Mouse (Mus musculus): Measurements from ENCODE around the gene Rab5if. TPM values are rescaled to one million over a fixed set of nuclear protein-coding genes. Genes with fewer than 3 reads are reported as not detected.
"Not testable (repeated sequence)": the region's sequence is repeated elsewhere in the genome, so short reads cannot be mapped to it uniquely, and the experiment has no call there.

The Rab5if gene
- polyA plus RNA-seq, 1 experiment from 2014 or later: 145 TPM

- H3K9me3 ChIP-seq: no peaks in the 10 kb centered on the region
- H3K4me2 ChIP-seq: no peak overlapping the region
- ATAC-seq (ENCODE audit: low FRiP score, low read depth): no peak
- H3K27ac ChIP-seq (replicated peaks): no peak overlapping the region
- H3K36me3 ChIP-seq: no peaks in the 10 kb centered on the region
- H3K4me1 ChIP-seq (replicated peaks): peaks cover 12% of the 10 kb centered on the region
- no peak overlapping the region for H3K4me3 ChIP-seq
- H3K27me3 ChIP-seq: no peaks in the 10 kb centered on the region
- 79% methylated on average over 9 of the region's 9 CpGs for WGBS
- H3K9ac ChIP-seq: no peak overlapping the region
Measured at GRCm38 (mm10) chr2:156897034-156897433, 34.1 kb downstream of the Rab5if start.

- Histone ChIP-seq H3K4me2 (no peak overlapping the region), H3K36me3 (no peaks in the 10 kb centered on the region), H3K4me1 (replicated peaks) (no peaks in the 10 kb centered on the region; the same call in none of the 2 replicates), H3K9ac (no peak overlapping the region), H3K27me3 (no peaks in the 10 kb centered on the region), H3K27ac (replicated peaks) (0 out of 2 replicates have a peak overlapping the region, but pooled peaks have one; percentile 20), H3K9me3 (no peaks in the 10 kb centered on the region), H3K4me3 (no peak overlapping the region)
- ATAC-seq (ENCODE audit: low FRiP score, low read depth): no peak
- 59% methylated on average over 4 of the region's 4 CpGs for WGBS
Measured at GRCm38 (mm10) chr2:156898374-156898773, 35.4 kb downstream of the Rab5if start.

- no peak overlapping the region for H3K27ac ChIP-seq (replicated peaks)
- H3K4me2 ChIP-seq: no peak overlapping the region
- H3K27me3 ChIP-seq: no peaks in the 10 kb centered on the region
- no peak overlapping the region for H3K4me3 ChIP-seq
- H3K4me1 ChIP-seq (replicated peaks): no peaks in the 10 kb centered on the region; the same call in none of the 2 replicates
- H3K9ac ChIP-seq: no peak overlapping the region
- no peaks in the 10 kb centered on the region for H3K36me3 ChIP-seq
- no peaks in the 10 kb centered on the region for H3K9me3 ChIP-seq
- ATAC-seq (ENCODE audit: low FRiP score, low read depth): no peak
- 75% methylated on average over 4 of the region's 4 CpGs for WGBS
Measured at GRCm38 (mm10) chr2:156899184-156899583, 36.3 kb downstream of the Rab5if start.

- Histone ChIP-seq H3K27ac (replicated peaks) (no peak overlapping the region), H3K27me3 (no peaks in the 10 kb centered on the region), H3K4me3 (no peak overlapping the region), H3K9me3 (no peaks in the 10 kb centered on the region), H3K4me1 (replicated peaks) (no peaks in the 10 kb centered on the region; the same call in none of the 2 replicates), H3K4me2 (no peak overlapping the region), H3K36me3 (no peaks in the 10 kb centered on the region), H3K9ac (no peak overlapping the region)
- ATAC-seq (ENCODE audit: low FRiP score, low read depth): no peak
- 77% methylated on average over 2 of the region's 2 CpGs for WGBS
Measured at GRCm38 (mm10) chr2:156901344-156901743, 38.4 kb downstream of the Rab5if start.

- 77% methylated on average over 6 of the region's 6 CpGs for WGBS
- H3K36me3 ChIP-seq: no peaks in the 10 kb centered on the region
- ATAC-seq (ENCODE audit: low FRiP score, low read depth): no peak
- H3K27ac ChIP-seq (replicated peaks): no peak overlapping the region
- no peaks in the 10 kb centered on the region; the same call in none of the 2 replicates for H3K4me1 ChIP-seq (replicated peaks)
- no peaks in the 10 kb centered on the region for H3K27me3 ChIP-seq
- no peak overlapping the region for H3K9ac ChIP-seq
- H3K9me3 ChIP-seq: no peaks in the 10 kb centered on the region
- H3K4me3 ChIP-seq: no peak overlapping the region
- H3K4me2 ChIP-seq: no peak overlapping the region
Measured at GRCm38 (mm10) chr2:156901883-156902282, 39.0 kb downstream of the Rab5if start.

- 89% methylated on average over 4 of the region's 4 CpGs for WGBS
- H3K9me3 ChIP-seq; H3K36me3 ChIP-seq; H3K4me1 ChIP-seq (replicated peaks); H3K27ac ChIP-seq (replicated peaks); H3K27me3 ChIP-seq; H3K9ac ChIP-seq; H3K4me2 ChIP-seq; H3K4me3 ChIP-seq; ATAC-seq (ENCODE audit: low FRiP score, low read depth): not testable (repeated sequence)
Measured at GRCm38 (mm10) chr2:156902411-156902810, 39.5 kb downstream of the Rab5if start.

- H3K36me3 ChIP-seq: no peaks in the 10 kb centered on the region
- no peaks in the 10 kb centered on the region; the same call in 1 of the 2 replicates for H3K4me1 ChIP-seq (replicated peaks)
- no peak for ATAC-seq (ENCODE audit: low FRiP score, low read depth)
- WGBS: 45% methylated on average over 2 of the region's 2 CpGs
- no peak overlapping the region for H3K27ac ChIP-seq (replicated peaks)
- H3K27me3 ChIP-seq: no peaks in the 10 kb centered on the region
- no peak overlapping the region for H3K4me2 ChIP-seq
- H3K4me3 ChIP-seq: no peak overlapping the region
- no peaks in the 10 kb centered on the region for H3K9me3 ChIP-seq
- H3K9ac ChIP-seq: no peak overlapping the region
Measured at GRCm38 (mm10) chr2:156903367-156903766, 40.4 kb downstream of the Rab5if start.

GRCm38 (mm10) chr2:156904976-156905717 is 42.2 kb downstream of the Rab5if start:
- Histone ChIP-seq H3K36me3 (no peaks in the 10 kb centered on the region), H3K9me3 (no peaks in the 10 kb centered on the region), H3K9ac (no peak overlapping the region), H3K4me1 (replicated peaks) (no peaks in the 10 kb centered on the region), H3K27ac (replicated peaks) (no peak overlapping the region), H3K4me3 (no peak overlapping the region), H3K27me3 (no peaks in the 10 kb centered on the region), H3K4me2 (no peak overlapping the region)
- ATAC-seq (ENCODE audit: low FRiP score, low read depth): no peak
- WGBS: 29% methylated on average over 6 of the region's 6 CpGs

GRCm38 (mm10) chr2:156905931-156906330 is 43.0 kb downstream of the Rab5if start:
- not testable (repeated sequence) for H3K27me3 ChIP-seq; H3K4me3 ChIP-seq; H3K4me1 ChIP-seq (replicated peaks); ATAC-seq (ENCODE audit: low FRiP score, low read depth); H3K27ac ChIP-seq (replicated peaks); H3K9ac ChIP-seq; H3K36me3 ChIP-seq; H3K9me3 ChIP-seq; H3K4me2 ChIP-seq
- WGBS: 32% methylated on average over 4 of the region's 4 CpGs

GRCm38 (mm10) chr2:156913191-156913590 is 50.3 kb downstream of the Rab5if start:
- Histone ChIP-seq H3K4me1 (replicated peaks) (no peaks in the 10 kb centered on the region), H3K36me3 (no peaks in the 10 kb centered on the region), H3K9me3 (no peaks in the 10 kb centered on the region), H3K9ac (no peak overlapping the region), H3K27ac (replicated peaks) (no peak overlapping the region), H3K27me3 (no peaks in the 10 kb centered on the region), H3K4me2 (no peak overlapping the region), H3K4me3 (no peak overlapping the region)
- no peak for ATAC-seq (ENCODE audit: low FRiP score, low read depth)
- WGBS: 73% methylated on average over 5 of the region's 5 CpGs

- no peak for ATAC-seq (ENCODE audit: low FRiP score, low read depth)
- WGBS: 90% methylated on average over 3 of the region's 3 CpGs
- no peak overlapping the region for H3K9ac ChIP-seq
- no peaks in the 10 kb centered on the region for H3K27me3 ChIP-seq
- no peaks in the 10 kb centered on the region for H3K9me3 ChIP-seq
- H3K36me3 ChIP-seq: no peaks in the 10 kb centered on the region
- H3K27ac ChIP-seq (replicated peaks): no peak overlapping the region
- H3K4me3 ChIP-seq: no peak overlapping the region
- H3K4me2 ChIP-seq: no peak overlapping the region
- no peaks in the 10 kb centered on the region for H3K4me1 ChIP-seq (replicated peaks)
Measured at GRCm38 (mm10) chr2:156915559-156915958, 52.6 kb downstream of the Rab5if start.

- Histone ChIP-seq H3K4me3 (no peak overlapping the region), H3K4me2 (no peak overlapping the region), H3K27ac (replicated peaks) (no peak overlapping the region), H3K36me3 (no peaks in the 10 kb centered on the region), H3K9ac (no peak overlapping the region), H3K4me1 (replicated peaks) (no peaks in the 10 kb centered on the region), H3K27me3 (no peaks in the 10 kb centered on the region), H3K9me3 (no peaks in the 10 kb centered on the region)
- WGBS: 82% methylated on average over 3 of the region's 3 CpGs
- ATAC-seq (ENCODE audit: low FRiP score, low read depth): no peak
Measured at GRCm38 (mm10) chr2:156916419-156917125, 53.6 kb downstream of the Rab5if start.
